Mouse (Mus musculus) left cerebral cortex, adult 6 months (tissue): ENCODE data around the gene Selenon. TPM values are rescaled to one million over a fixed set of nuclear protein-coding genes. Genes with fewer than 3 reads are reported as not detected.

Source experiments
- long read RNA-seq, 2 experiments: library from polyadenylated mRNA; unstranded; transcript quantifications; one replicate each; pipeline ENCODE4 v2.0.0; 2019 to 2020
- polyA plus RNA-seq: library from polyadenylated mRNA; unstranded; fragments of <200 nt; fragmentation: Nextera tagmentation; gene quantifications from 2 replicates; pipeline ENCODE4 v1.2.3, GENCODE M21; 2021

The Selenon gene
- 2.4 and 11.4 TPM in 2 replicates for polyA plus RNA-seq
- long read RNA-seq, experiment 1, transcript Selenon-201 (12 exons, 3,445 nt) = major isoform, 5 of 15 reads
- long read RNA-seq, experiment 1, partial matches to known transcripts = 6 of 15 reads
- long read RNA-seq, experiment 1, other reads (novel, unspliced or antisense) = 4 of 15 reads
- long read RNA-seq, experiment 2, partial matches to known transcripts = 1 of 5 reads
- long read RNA-seq, experiment 2, other reads (novel, unspliced or antisense) = 2 of 5 reads

GRCm38 (mm10) chr4:134551494-134552316, at the start of gene Selenon:
Selenon (minus strand) TSS chr4:134552166.

GRCm38 (mm10) chr4:134534932-134535786, 16.8 kb downstream of the Selenon start, which contains the start of gene Mtfr1l:
Mtfr1l (minus strand) TSS chr4:134535387.

GRCm38 (mm10) chr4:134510845-134511411, 41.0 kb downstream of the Selenon start, which contains the start of gene Aunip:
Aunip (plus strand) TSS chr4:134510999.

GRCm38 (mm10) chr4:134496595-134497210, 55.3 kb downstream of the Selenon start, which contains the start of gene Paqr7:
Paqr7 (plus strand) TSS chr4:134496697.

Other genes with a start within 250 kb of the Selenon start
- 0.15 TPM in 1 of 2 replicates, not detected in the other for gene Trim63, start 237.0 kb downstream of the Selenon start, polyA plus RNA-seq
- gene Slc30a2, start 209.0 kb downstream of the Selenon start, polyA plus RNA-seq = 0.53 and 0.59 TPM in 2 replicates
- 23.0 and 23.2 TPM in 2 replicates for gene Extl1, start 168.3 kb downstream of the Selenon start, polyA plus RNA-seq
- gene Pafah2, start 155.8 kb downstream of the Selenon start, polyA plus RNA-seq = 3.2 and 3.3 TPM in 2 replicates
- gene Stmn1, start 83.8 kb downstream of the Selenon start, polyA plus RNA-seq = 571 and 612 TPM in 2 replicates
- 25.9 and 38.3 TPM in 2 replicates for gene Paqr7, start 55.5 kb downstream of the Selenon start, polyA plus RNA-seq
- gene Aunip, start 41.2 kb downstream of the Selenon start, polyA plus RNA-seq = 0.09 TPM in 1 of 2 replicates, not detected in the other
- 79.4 and 93.2 TPM in 2 replicates for gene Mtfr1l, start 16.8 kb downstream of the Selenon start, polyA plus RNA-seq
- 5.3 TPM in 2 replicates for gene Man1c1, start 152.1 kb upstream of the Selenon start, polyA plus RNA-seq
- gene Ldlrap1, start 215.9 kb upstream of the Selenon start, polyA plus RNA-seq = 1.5 and 2.5 TPM in 2 replicates